Mouse (Mus musculus): ENCODE results near the gene Rfx7. TPM values are rescaled to one million over a fixed set of nuclear protein-coding genes. Genes with fewer than 3 reads are reported as not detected.

Rfx7 gene
- 12.0 and 12.5 TPM in 2 replicates for polyA plus RNA-seq (2014; fragmentation: Nextera tagmentation; extraction: Ambion mirVana)

DNA sequence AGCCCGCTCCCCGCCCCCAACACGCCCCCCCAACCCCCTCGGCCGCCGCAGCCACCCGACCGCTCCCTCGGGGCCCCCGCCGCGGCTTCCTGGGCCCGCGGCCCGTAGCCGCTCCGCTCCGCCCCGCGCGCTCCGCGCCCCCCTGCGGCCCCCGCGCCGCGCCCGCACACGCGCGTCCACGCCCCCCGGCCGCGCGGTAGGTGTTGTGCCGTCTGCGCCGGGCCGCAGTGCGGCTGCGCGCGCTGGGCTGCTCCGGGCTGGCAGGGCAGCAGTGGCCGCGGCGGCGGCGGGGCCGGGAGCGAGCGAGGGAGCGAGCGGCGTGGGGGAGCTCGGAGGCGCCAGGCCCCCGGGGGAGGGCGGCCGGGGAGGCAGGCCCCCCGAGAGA is at the start of gene Rfx7:
Gene Rfx7 (plus strand): TSS at position 245 of the 385 bp plus-strand sequence.
- Histone ChIP-seq H3K4me1 (replicated peaks; ENCODE audit: control insufficient read depth, insufficient read depth, low read length) (peaks cover 10% of the 10 kb centered on the region; the same call in 1 of the 2 replicates), H3K4me3 (ENCODE audit: low read depth, low read length) (peak within 1 kb of the TSS; percentile 97), H3K9ac (ENCODE audit: low read depth, low read length) (peak within 1 kb of the TSS; percentile 99), H3K27me3 (replicated peaks; ENCODE audit: control insufficient read depth, insufficient read depth, low read length) (no peaks in the 10 kb centered on the region), H3K9me3 (ENCODE audit: control insufficient read depth, low read length) (no peaks in the 10 kb centered on the region), H3K36me3 (ENCODE audit: control insufficient read depth, insufficient read depth, low read length) (no peaks in the 10 kb centered on the region), H3K27ac (ENCODE audit: low read depth, low read length) (peak within 1 kb of the TSS; percentile 96), H3K4me2 (peak within 1 kb of the TSS; percentile 93)
- ATAC-seq (replicated peaks; ENCODE audit: low FRiP score) (peak; percentile 84), DNase-seq (ENCODE audit: low spot score) (no peak)
- WGBS: under 1% methylated on average over 58 of the region's 63 CpGs

DNA sequence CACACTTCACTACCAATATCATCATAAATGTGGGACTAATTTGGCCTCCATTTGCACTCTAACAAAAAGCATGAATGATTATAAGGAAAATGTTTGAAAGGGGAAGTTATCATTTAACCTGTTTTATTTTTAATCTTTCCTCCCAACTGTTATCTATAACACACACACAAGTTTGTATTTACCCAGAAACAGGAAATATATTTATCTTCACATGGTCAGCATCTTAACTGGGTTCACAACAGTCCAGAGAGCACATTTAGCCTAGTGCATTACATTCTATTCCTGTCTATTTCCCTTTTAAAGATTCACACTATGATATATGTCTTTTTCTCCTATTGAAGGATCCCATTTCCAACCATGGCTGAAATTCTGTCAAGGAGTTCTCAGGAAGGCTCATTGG is 43.5 kb upstream of the Rfx7 start:
- H3K9ac ChIP-seq (ENCODE audit: low read depth, low read length): no peak overlapping the region
- peak overlapping the region; percentile 16; the same call in 1 of the 2 replicates for H3K4me2 ChIP-seq
- H3K27me3 ChIP-seq (replicated peaks; ENCODE audit: control insufficient read depth, insufficient read depth, low read length): no peaks in the 10 kb centered on the region
- DNase-seq (ENCODE audit: low spot score): no peak
- H3K27ac ChIP-seq (ENCODE audit: low read depth, low read length): no peak overlapping the region
- 0 out of 2 replicates have a peak, but pooled peaks cover 3% of the 10 kb centered on the region for H3K36me3 ChIP-seq (ENCODE audit: control insufficient read depth, insufficient read depth, low read length)
- no peak for ATAC-seq (replicated peaks; ENCODE audit: low FRiP score)
- no peak overlapping the region for H3K4me3 ChIP-seq (ENCODE audit: low read depth, low read length)
- peaks cover 14% of the 10 kb centered on the region for H3K4me1 ChIP-seq (replicated peaks; ENCODE audit: control insufficient read depth, insufficient read depth, low read length)
- H3K9me3 ChIP-seq (ENCODE audit: control insufficient read depth, low read length): no peaks in the 10 kb centered on the region

- Histone ChIP-seq H3K4me2 (no peak overlapping the region), H3K9ac (ENCODE audit: low read depth, low read length) (no peak overlapping the region), H3K27ac (ENCODE audit: low read depth, low read length) (no peak overlapping the region; the same call in 1 of the 2 replicates), H3K4me1 (replicated peaks; ENCODE audit: control insufficient read depth, insufficient read depth, low read length) (peaks cover 14% of the 10 kb centered on the region), H3K9me3 (ENCODE audit: control insufficient read depth, low read length) (no peaks in the 10 kb centered on the region), H3K36me3 (ENCODE audit: control insufficient read depth, insufficient read depth, low read length) (0 out of 2 replicates have a peak, but pooled peaks cover 3% of the 10 kb centered on the region), H3K4me3 (ENCODE audit: low read depth, low read length) (no peak overlapping the region), H3K27me3 (replicated peaks; ENCODE audit: control insufficient read depth, insufficient read depth, low read length) (no peaks in the 10 kb centered on the region)
- 82% methylated on average over 5 of the region's 5 CpGs for WGBS
- DNase-seq (ENCODE audit: low spot score) (no peak), ATAC-seq (replicated peaks; ENCODE audit: low FRiP score) (no peak)
Observed at GRCm38 (mm10) chr9:72489131-72489530, 42.9 kb upstream of the Rfx7 start.

- Histone ChIP-seq H3K27ac (ENCODE audit: low read depth, low read length) (peak overlapping the region; percentile 33), H3K27me3 (replicated peaks; ENCODE audit: control insufficient read depth, insufficient read depth, low read length) (no peaks in the 10 kb centered on the region), H3K9ac (ENCODE audit: low read depth, low read length) (peak overlapping the region; percentile 61), H3K4me1 (replicated peaks; ENCODE audit: control insufficient read depth, insufficient read depth, low read length) (peaks cover 14% of the 10 kb centered on the region), H3K9me3 (ENCODE audit: control insufficient read depth, low read length) (no peaks in the 10 kb centered on the region), H3K4me2 (peak overlapping the region; percentile 68), H3K36me3 (ENCODE audit: control insufficient read depth, insufficient read depth, low read length) (no peaks in the 10 kb centered on the region), H3K4me3 (ENCODE audit: low read depth, low read length) (peak overlapping the region; percentile 67)
- DNase-seq (ENCODE audit: low spot score) (peak; percentile 89), ATAC-seq (replicated peaks; ENCODE audit: low FRiP score) (peak; percentile 95)
- WGBS: under 1% methylated on average over 32 of the region's 32 CpGs
Observed at GRCm38 (mm10) chr9:72491559-72492193, 40.4 kb upstream of the Rfx7 start.

GRCm38 (mm10) chr9:72492194-72492565 is 39.9 kb upstream of the Rfx7 start, which contains the start of gene Tex9:
Gene Tex9, minus strand, starts transcription at chr9:72492212.
- DNase-seq (ENCODE audit: low spot score): no peak
- 13% methylated on average over 6 of the region's 6 CpGs for WGBS

DNA sequence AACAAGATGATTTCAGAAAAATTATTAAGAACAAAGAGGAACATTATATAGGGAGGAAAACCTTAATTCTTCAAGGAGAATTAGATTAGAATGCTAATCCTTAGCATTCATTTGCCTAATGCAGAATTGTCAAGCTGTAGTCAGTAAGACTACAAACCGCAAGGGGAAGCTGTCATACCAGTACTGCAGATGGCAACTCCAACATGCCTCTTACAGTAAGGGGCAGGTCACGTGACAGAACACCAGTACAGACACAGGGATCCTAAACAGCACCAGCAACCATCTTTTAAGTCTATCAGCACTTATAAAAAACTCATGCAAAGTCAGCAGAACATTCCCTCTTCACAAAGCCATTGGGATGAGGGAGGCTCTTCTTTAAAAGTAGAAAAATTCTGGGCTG is 38.6 kb upstream of the Rfx7 start:
- ATAC-seq (replicated peaks; ENCODE audit: low FRiP score): no peak
- 79% methylated on average over 2 of the region's 2 CpGs for WGBS

More at GRCm38 (mm10) chr9:72492194-72492565, 39.9 kb upstream of the Rfx7 start, which contains the start of gene Tex9:
- peak; percentile 30; the same call in 1 of the 2 replicates for ATAC-seq (replicated peaks; ENCODE audit: low FRiP score)
- H3K36me3 ChIP-seq (ENCODE audit: control insufficient read depth, insufficient read depth, low read length): no peaks in the 10 kb centered on the region
- peak within 1 kb of the TSS; percentile 67 for H3K4me3 ChIP-seq (ENCODE audit: low read depth, low read length)
- H3K27ac ChIP-seq (ENCODE audit: low read depth, low read length): peak within 1 kb of the TSS; percentile 33
- H3K9ac ChIP-seq (ENCODE audit: low read depth, low read length): peak within 1 kb of the TSS; percentile 61
- H3K4me2 ChIP-seq: peak within 1 kb of the TSS; percentile 68
- H3K9me3 ChIP-seq (ENCODE audit: control insufficient read depth, low read length): no peaks in the 10 kb centered on the region
- peaks cover 14% of the 10 kb centered on the region for H3K4me1 ChIP-seq (replicated peaks; ENCODE audit: control insufficient read depth, insufficient read depth, low read length)
- no peaks in the 10 kb centered on the region for H3K27me3 ChIP-seq (replicated peaks; ENCODE audit: control insufficient read depth, insufficient read depth, low read length)

GRCm38 (mm10) chr9:72493984-72494685 is 37.9 kb upstream of the Rfx7 start:
- WGBS: 79% methylated on average over 3 of the region's 3 CpGs
- H3K27ac ChIP-seq (ENCODE audit: low read depth, low read length): no peak overlapping the region
- H3K9me3 ChIP-seq (ENCODE audit: control insufficient read depth, low read length): no peaks in the 10 kb centered on the region
- H3K4me3 ChIP-seq (ENCODE audit: low read depth, low read length): no peak overlapping the region
- ATAC-seq (replicated peaks; ENCODE audit: low FRiP score) (no peak), DNase-seq (ENCODE audit: low spot score) (no peak)
- H3K27me3 ChIP-seq (replicated peaks; ENCODE audit: control insufficient read depth, insufficient read depth, low read length): no peaks in the 10 kb centered on the region
- no peaks in the 10 kb centered on the region for H3K36me3 ChIP-seq (ENCODE audit: control insufficient read depth, insufficient read depth, low read length)
- H3K4me2 ChIP-seq: no peak overlapping the region
- peaks cover 7% of the 10 kb centered on the region; the same call in 1 of the 2 replicates for H3K4me1 ChIP-seq (replicated peaks; ENCODE audit: control insufficient read depth, insufficient read depth, low read length)
- H3K9ac ChIP-seq (ENCODE audit: low read depth, low read length): no peak overlapping the region

More for the DNA sequence above, 38.6 kb upstream of the Rfx7 start:
- Histone ChIP-seq H3K27ac (ENCODE audit: low read depth, low read length) (no peak overlapping the region), H3K9ac (ENCODE audit: low read depth, low read length) (no peak overlapping the region), H3K36me3 (ENCODE audit: control insufficient read depth, insufficient read depth, low read length) (no peaks in the 10 kb centered on the region), H3K4me1 (replicated peaks; ENCODE audit: control insufficient read depth, insufficient read depth, low read length) (peaks cover 10% of the 10 kb centered on the region; the same call in 1 of the 2 replicates), H3K4me2 (no peak overlapping the region), H3K9me3 (ENCODE audit: control insufficient read depth, low read length) (no peaks in the 10 kb centered on the region), H3K27me3 (replicated peaks; ENCODE audit: control insufficient read depth, insufficient read depth, low read length) (no peaks in the 10 kb centered on the region), H3K4me3 (ENCODE audit: low read depth, low read length) (no peak overlapping the region)
- DNase-seq (ENCODE audit: low spot score): no peak

GRCm38 (mm10) chr9:72496691-72497090 is 35.3 kb upstream of the Rfx7 start:
- Histone ChIP-seq H3K27ac (ENCODE audit: low read depth, low read length) (no peak overlapping the region), H3K27me3 (replicated peaks; ENCODE audit: control insufficient read depth, insufficient read depth, low read length) (no peaks in the 10 kb centered on the region), H3K36me3 (ENCODE audit: control insufficient read depth, insufficient read depth, low read length) (no peaks in the 10 kb centered on the region), H3K9ac (ENCODE audit: low read depth, low read length) (no peak overlapping the region), H3K9me3 (ENCODE audit: control insufficient read depth, low read length) (no peaks in the 10 kb centered on the region), H3K4me3 (ENCODE audit: low read depth, low read length) (no peak overlapping the region), H3K4me2 (no peak overlapping the region), H3K4me1 (replicated peaks; ENCODE audit: control insufficient read depth, insufficient read depth, low read length) (peaks cover 3% of the 10 kb centered on the region; the same call in 1 of the 2 replicates)
- DNase-seq (ENCODE audit: low spot score): no peak
- no peak for ATAC-seq (replicated peaks; ENCODE audit: low FRiP score)
- WGBS: 74% methylated on average over 2 of the region's 2 CpGs
